Mouse (Mus musculus): ENCODE measurements around the gene Ranbp3.

Gene Ranbp3

DNA sequence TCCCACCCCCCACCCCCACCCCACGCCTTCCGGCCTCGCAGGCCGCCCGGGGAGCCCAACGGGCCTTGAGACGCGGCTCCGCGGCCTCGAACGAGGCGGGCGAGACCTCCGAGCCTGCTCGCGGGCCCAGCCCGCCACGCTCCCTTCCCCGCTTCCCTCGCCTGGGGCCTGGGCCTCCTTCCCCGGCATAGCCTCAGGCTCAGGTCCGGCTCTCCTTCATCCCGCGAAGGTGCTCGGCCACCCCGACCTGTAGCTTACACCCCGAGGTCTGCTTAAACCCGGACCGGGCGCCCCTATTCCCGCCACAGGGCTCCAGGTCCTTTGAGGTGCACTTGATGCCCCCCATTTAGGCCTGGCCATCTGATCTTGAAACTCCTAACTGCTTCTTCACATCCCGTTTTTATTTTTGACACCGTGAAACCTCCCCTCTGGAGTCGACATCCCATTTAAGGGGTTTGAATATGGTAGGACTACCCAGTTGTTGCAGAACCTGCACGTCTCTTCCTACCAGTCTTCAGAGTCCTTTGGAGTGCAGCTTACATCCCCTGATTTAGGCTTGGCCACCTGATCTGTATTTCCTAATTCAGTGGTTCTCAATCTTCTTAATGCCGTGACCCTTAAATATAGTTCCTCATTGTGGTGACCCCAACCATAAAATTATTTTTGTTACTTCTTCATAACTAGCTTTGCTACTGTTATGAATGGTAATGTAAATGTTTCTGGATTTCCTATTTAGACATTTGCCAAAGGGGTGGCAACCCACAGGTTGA, 738 bp downstream of the Ranbp3 start:
- DNase-seq (ENCODE audit: low spot score): no peak

DNA sequence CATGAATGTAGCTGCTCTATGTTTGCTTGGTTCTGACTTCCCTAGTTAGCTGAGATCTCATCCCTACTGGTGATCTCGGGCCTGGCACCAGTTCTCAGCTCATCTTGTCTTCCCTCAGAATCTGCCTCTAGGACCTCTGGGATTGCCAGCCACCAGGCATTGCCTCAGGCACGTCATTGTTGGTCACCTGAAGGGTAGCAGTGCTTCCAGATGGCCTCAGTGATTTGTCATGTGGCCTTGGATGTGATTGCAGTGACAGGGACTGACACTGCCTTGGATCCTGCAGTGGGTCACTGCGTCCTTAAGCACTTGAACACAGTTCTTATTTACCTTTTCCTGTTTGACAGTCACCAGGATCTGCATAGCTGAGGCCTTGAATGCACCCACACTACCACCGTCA, 8.7 kb downstream of the Ranbp3 start:
- DNase-seq (ENCODE audit: low spot score): no peak

DNA sequence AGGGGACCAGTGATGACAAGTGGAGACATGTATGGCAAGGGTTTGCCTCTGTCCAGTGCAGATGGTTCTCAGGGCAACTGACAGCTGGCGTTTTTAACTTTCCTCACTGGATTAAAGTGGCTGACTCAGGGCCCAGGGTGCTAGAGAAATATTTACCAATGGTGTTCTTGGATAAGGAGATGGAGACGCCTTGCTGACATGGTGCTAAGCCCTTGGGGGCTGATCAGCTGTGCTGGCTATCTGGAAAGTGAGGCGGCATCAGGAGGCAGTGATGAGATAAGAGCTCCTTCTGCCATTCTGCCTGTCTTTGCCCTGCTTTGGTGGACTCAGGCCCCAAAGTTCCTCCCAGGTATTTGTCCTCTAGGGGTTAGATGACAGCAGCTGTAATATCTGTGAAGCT, 9.8 kb downstream of the Ranbp3 start:
- peak; percentile 45 for DNase-seq (ENCODE audit: low spot score)

DNA sequence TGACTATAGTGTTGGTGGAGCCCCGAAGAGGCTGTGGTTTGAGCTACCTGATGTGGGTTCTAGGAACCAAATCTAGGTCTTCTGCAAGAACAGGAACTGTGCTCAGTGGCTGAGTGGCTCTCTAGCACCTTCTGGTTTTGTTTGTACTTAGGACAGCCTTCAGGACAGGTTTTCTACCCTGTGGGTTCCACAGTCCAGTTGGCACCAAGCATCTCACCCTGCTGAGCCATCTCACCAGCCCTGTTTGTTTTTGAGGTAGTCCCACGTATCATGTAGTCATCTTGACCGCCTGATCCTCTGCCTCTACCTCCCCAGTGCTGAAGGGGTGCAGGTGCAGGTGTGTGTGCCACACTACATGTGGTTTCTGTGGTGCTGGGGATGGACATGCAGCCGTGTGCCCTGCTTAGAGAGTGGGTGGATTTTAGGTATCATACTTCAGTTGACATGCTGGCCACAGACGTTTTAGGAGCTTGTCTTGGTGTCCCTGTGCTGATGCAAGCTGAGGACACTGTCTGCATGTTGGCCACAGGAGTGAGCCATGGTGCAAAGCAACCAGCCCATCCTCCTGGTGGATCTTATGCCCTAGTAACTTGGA, 10.5 kb downstream of the Ranbp3 start:
- no peak for DNase-seq (ENCODE audit: low spot score)

DNA sequence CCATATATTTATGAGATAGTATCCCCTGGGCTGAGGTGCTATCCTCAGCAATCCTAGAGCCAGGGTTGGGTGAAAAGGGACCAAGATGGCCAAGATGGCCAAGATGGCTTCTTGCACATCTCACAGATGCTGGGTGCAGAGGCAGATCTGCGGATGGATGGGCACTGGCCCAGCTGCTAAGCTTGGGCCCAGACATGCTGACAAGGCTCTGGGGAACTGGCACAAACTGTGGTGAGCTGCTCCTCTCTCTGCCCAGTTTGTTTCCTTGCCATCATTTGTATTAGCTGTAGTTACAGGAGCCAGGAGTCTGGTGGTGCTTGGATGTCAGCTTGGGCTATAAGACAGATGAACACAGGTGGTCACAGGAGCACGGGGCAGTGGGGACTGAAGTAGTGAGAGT, 11.6 kb downstream of the Ranbp3 start:
- DNase-seq (ENCODE audit: low spot score): no peak

DNA sequence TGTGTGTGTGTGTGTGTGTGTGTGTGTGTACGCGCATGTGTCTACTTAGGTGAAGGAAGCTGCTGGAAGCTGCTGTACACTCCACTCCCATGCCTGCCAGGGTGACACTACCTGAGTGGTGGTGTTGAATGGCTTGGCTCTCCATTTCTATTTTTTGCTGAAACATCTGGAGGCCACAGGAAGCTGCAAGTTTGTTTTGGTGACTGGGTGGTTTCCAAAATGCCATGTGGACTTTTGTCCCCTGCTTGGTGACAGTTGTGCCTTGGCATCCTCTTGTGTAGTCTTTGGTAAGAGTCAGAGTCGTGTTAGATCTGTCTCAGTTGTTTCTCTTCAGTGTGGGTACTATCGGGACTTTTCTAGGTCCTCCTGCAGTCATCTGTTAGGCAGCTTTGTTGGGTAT, 13.7 kb downstream of the Ranbp3 start:
- DNase-seq (ENCODE audit: low spot score): no peak

DNA sequence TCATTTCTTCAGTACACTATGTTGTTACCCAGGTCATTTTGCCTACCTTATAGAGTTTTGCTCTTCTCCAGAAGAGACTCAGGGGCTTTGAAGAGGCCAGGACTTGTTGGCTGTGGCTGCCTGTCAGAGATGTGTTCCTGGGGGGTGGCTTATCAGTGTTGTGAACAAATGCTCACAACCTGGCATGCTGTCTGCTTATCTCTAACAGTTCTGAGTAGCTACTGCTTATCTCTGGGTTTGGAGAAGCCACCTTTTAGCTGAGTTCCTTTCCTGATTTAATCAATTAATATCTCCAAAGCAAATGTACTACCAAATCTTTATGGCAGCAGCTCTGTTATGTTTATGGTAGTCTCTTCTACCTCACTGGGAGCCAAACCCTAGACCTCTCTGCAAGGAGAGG, 15.0 kb downstream of the Ranbp3 start:
- peak; percentile 72 for DNase-seq (ENCODE audit: low spot score)

DNA sequence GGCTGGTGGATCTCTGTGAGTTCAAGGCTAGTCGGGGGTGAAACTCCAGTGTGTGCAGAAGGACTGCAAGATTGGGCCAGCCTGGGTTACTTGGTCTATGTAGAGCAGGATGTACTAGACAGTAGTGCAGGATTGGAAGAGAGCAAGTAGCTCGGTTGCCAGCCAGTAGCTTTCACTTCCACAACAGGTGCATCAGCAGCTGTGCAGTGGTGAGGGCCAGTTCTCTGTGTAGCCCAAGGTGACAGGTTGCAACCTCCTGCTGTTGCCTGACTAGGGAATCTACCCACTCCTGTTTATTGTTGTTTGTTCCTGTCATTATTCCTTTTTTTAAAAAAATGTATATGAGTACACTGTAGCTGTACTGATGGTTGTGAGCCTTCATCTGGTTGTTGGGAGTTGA, 15.6 kb downstream of the Ranbp3 start:
- no peak for DNase-seq (ENCODE audit: low spot score)

DNA sequence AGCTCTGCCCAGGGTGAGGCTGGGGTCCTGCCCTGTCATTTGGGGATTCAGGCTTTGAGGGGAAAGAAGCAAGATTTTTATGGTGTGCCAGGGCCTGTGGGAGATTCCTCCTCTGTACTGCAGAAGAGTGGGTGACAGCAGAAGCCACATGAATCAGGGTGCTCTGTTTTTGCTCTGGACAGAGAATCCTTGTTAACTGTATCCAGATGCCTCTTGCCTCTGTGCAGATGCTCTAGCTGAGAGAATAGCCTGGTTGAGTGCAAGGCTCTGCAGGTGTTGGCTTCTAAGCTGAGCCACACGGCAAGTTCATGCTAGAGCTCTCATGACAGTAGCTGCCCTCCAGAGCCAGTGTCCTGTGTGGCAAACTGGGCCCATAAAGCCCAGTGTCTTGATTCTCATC, 20.3 kb downstream of the Ranbp3 start:
- DNase-seq (ENCODE audit: low spot score): no peak

DNA sequence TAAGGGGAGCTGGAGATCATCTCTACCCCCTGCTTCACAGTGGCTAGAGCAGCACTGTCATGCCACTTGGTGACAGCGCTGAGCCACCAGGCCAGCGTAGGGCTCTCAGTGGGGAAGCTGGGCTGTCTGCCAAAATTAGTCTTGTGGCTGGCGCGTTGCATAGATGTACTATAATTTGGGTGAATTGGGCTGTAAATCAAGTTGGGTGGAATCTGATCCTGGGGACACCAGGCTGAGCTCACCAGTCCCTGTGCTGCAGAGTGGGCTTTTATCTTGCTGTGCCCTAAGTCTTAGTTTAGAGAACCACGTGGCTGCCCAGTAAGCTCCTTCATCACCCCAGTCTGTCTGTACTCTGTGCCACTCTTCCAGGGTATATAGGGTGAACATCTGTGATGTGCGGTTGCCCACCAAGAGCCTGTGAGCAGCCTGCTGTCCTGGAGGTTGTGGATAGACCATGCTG, 20.8 kb downstream of the Ranbp3 start:
- no peak for DNase-seq (ENCODE audit: low spot score)

DNA sequence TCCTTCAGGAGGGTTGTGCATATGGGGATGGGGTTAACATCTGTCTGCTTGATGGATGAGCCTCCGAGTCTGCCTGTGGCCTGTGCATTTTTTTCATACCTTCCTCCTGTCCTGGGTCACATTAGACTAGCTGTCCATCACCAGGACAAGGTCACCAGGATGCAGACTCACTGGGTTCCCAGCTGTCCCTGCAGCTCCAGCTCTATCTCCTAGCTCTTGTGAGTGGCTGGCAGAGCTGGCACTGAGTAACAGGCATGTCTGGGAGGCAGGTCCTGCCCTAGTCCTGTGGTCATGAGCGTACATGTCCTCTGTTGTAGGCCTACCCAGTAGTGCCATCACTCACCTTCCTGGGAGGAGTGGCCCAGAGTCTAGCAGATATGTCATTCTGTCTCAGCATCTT, 27.4 kb downstream of the Ranbp3 start:
- DNase-seq (ENCODE audit: low spot score): no peak

DNA sequence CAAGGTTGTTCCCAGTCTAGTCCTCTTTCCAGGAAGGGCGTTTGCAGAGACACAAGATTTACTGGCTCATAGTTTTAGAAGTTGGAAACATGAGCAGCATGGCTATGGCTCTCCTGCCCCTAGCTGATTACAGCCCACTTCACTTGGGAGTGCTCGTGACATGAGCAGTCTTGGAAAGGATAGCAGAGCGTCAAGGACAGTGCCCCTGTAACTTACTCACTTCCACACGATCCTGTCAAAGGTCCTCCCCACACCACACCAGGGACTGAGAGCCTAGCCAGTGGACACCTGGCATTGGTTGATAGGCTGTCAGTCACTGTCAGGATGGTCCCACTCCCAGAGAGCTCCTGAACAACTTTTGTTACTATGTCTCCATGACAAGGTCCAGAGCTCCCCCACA, 29.9 kb downstream of the Ranbp3 start:
- DNase-seq (ENCODE audit: low spot score): no peak

DNA sequence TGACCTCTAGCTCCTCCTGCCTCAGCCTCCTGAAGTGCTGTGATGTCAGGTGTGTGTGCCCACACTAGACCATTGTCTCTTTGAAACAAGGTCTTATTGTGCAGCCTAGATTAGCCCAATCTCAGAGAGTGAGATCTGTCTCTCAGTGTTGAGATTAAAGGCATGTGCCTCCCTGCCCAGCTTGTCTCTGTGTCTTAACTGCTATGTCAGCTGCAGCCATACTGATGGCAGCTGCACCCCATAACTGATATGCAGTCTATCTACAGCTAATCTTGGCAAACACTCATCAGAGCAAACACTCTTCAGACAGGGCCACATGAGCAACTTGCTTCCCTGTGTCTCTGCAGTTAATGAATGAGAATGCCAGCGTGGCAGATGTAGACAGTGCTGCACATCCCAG, 33.4 kb downstream of the Ranbp3 start:
- DNase-seq (ENCODE audit: low spot score): no peak

DNA sequence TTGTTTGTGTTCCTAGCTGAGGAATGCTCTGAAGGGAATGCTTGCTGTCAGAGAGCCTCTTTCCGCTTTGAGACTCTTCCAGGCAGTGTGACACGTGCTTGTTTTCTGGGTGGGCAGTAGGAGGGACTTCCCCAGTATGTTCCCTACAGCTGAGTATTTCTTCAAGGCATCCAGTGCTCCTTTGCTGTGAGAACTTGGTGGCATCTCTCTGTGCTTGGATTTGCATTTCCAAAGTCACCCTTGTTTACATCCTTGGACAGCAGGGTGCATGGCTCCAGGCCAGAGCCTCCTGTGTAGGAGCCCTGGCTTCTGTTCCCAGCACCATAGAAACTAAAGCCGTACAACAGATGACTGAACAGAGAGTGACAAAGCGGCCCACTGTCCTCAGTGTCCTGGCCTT, 35.6 kb downstream of the Ranbp3 start:
- DNase-seq (ENCODE audit: low spot score): no peak

DNA sequence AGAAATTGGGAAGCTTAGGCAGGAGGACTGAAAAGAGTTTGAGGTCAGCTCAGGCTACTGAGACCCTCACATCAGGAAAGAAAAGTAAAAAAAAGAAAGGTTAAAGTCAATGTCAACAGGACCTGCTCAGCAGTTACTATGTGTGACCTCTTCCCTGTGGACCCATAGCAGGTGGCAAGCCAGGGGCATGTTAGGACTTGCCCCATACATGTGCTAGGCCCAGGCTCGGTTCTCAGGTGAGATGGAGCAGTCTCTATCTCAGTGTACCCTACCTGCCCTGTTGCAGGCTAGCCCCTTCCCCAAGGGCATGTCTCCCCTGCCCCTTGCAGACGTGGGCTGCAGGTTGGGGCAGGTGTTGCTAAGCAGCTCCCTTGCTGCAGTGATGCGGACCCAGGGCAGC, 36.6 kb downstream of the Ranbp3 start:
- DNase-seq (ENCODE audit: low spot score): no peak

DNA sequence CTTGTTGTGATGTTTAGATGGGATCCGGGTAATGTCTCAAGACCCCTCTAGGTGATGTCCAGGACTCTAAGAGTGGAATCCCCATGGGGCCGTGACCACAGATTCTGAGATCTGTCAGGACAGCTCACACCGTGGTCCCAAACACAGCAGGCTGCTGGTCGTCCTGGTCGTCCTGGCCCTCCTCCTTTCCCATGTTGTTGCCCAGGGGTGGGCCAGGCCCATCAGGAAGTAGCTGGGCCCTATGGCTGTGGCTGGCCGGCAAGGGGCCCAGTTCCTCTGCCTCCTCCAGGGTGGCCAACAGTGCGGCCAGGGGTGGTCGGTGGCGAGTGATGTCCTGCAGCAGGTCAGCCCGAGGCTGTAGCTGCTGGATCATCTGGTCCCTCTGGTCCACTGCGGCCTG, 42.3 kb downstream of the Ranbp3 start:
- no peak for DNase-seq (ENCODE audit: low spot score)

DNA sequence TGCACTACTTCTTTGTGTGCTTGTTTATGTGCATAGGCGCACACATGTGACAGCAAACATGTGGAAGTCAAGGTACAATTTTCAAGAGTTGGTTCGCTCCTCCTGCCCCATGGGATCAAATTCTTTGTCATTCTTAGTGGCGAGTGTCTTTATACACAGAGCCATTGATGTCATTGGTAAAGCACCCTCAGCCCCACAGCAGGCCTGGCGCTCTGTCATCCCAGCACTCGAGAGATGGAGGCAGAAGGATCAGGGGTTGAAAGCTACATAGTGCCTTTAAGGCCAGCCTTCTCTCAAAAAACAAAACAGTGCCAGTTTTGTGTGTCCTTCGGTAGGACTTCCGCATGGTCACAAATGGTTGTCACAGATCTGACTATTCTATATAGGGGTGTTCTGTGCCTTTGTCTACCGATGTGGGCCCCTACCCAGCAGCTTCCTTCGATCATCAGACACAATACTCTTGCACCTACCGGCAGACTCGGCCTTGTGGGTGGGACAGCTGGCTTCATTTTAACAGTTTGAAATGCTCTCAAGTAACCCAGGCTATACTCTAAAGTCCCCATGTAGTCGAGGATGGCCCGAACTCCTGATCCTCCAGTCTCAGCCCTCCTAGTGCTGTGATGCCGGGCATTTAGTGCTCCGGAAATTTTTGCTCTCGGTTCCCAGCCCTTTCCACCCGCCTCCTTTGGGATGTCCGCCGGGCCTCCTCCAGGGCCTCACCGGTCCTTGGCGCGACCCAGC, 43.0 kb downstream of the Ranbp3 start:
- no peak for DNase-seq (ENCODE audit: low spot score)

DNA sequence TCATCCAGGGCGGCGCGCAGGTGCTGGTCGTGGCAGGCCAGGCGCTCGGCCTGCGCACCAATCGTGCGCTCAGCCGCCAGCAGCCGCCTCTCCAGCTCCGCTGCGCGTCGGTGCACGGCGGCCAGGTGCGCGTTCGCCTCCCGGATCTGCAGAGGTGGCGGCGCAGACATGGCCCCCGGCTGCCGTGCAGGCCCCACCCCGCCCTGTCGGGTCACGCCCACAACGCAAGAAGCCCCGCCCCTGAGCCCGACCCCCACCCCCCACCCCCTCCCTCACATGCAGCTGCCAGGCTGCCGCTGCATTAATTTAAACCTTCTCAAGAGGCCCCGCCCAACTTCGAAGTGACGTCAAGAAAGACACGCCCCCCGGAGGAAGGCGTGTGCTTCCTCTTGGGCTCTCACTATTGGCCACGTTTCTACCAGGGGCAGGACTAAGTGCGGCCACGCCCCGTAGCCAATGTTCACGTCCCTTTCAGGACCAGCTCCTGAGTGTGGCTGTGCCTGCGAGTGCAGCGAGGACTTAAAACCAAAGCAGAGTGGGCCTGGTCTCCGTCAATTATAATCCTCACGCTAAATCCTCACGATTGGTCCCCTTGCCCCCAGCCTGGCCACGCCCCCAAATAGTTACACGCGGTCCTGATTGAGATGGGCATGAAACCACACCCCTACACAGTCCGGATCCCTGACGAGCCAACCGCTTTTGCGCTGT, 43.7 kb downstream of the Ranbp3 start:
- DNase-seq (ENCODE audit: low spot score): peak; percentile 99

DNA sequence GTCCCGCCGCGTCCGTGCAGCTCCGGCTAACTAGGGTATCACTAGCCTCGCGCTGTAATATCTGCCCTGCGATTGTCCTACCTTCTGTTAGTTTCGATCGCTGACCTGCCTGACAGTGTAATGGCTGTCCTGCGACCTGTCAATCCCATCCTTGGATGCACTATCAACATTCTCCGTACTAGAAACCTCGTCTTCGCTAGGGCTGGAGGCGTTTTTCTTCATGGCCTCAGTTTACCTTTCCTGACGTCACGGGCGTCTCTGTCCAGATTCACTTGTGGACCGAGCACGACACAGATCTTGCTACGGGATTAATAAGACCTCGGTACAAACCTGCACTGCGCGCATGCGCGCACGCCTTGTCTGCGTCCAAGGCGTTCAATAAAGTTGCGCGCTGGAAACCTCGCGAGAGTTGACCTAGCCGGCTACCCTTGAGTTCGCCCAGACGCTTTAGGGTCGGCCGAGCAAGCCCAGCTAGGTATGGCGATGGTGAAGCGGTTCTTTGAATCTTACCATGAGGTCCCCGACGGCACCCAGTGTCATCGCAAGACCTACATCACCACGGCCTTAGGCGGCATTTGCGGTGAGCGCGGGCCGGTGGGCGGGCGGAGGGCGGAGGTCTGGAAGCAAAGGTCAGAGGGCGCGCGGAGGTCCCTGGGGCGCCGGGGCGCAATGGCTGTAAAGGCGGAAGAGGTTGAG, 44.4 kb downstream of the Ranbp3 start, which contains the start of the genes Ndufa11 and Vmac:
Gene Ndufa11, plus strand, starts transcription at position 405 of the 696 bp plus-strand sequence.
Gene Vmac, minus strand, starts transcription at position 660 of the 696 bp plus-strand sequence.
- DNase-seq (ENCODE audit: low spot score): peak; percentile 98

DNA sequence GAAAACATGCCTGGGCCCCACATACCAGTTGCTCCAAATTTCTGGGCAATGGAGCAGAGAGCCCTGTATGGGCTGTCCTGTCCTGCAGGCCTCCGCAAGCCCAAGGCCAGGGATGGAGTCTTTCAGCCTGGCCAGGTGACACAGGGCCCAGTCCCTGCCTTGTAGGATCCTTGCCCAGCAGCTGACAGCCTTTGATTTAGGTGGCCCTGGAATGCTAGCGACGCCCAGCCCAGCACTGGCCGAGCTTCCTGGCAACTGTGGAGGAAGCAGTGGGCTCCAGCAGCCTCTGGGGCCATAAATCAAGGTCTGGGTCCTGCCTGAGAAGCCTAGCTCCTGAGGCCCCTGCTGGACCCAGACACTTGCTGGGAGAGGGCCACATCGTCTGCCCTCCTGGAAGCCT, 49.3 kb downstream of the Ranbp3 start:
- no peak for DNase-seq (ENCODE audit: low spot score)

DNA sequence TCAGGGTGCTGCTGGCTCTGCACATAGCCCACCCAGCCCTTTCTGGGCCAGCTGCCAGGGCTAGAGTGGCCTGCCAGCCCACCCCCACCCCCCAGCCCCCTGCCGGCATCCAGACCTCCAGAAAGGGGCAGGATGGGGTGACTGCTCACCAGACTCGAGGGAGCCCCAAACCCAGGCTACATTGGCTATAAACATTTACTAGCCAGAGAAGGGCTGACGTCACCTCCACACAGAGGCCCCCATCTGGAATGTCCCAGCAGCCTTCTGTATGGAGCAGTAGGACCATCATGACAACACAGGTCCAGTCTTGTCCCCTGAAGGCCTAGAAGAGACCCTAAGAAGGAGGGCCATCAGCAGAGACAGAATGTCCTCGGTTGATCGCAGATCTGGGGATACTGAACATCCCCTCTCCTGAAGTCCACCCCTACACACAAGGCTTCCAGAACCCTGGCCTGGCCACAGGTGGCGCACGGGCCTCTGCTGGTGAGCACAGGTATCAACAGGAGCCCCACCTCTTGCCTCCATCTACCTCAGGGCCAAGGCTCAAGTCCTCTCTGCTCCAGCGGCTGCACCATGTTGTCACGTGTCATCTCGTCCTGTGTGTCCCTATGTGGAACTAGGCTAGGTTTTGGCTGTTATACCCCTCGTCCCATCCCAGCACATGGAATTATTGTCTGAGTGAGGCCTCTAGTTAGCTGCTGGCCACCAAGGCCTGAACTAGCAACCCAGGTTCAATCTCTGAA, 50.5 kb downstream of the Ranbp3 start:
- no peak for DNase-seq (ENCODE audit: low spot score)

Measured in c-Kit-positive CD71-positive TER-119-positive erythroid progenitor cells, embryonic 14.5 days (primary cell).